Mouse (Mus musculus) heart, postnatal 10 days (tissue): Measurements from ENCODE around the gene Tnfrsf11a. TPM values are rescaled to one million over a fixed set of nuclear protein-coding genes. Genes with fewer than 3 reads are reported as not detected.

Experiments
- DNase-seq, 2 experiments: peaks; one replicate each; pipeline ENCODE4 v3.0.0; 2021
- intact Hi-C: fragments of 180-260 bp; cut with DNase I; formaldehyde crosslinking; loops from one replicate; pipeline ENCODE4 v1.15.1; 2025
- total RNA-seq, 2 experiments: library from RNA; stranded (reverse); gene quantifications; 2 replicates each; pipeline ENCODE4 v1.2.3; 2021

Tnfrsf11a gene
- total RNA-seq, 2 experiments from 2014 or later = 1.9 to 2.1 TPM

DNA sequence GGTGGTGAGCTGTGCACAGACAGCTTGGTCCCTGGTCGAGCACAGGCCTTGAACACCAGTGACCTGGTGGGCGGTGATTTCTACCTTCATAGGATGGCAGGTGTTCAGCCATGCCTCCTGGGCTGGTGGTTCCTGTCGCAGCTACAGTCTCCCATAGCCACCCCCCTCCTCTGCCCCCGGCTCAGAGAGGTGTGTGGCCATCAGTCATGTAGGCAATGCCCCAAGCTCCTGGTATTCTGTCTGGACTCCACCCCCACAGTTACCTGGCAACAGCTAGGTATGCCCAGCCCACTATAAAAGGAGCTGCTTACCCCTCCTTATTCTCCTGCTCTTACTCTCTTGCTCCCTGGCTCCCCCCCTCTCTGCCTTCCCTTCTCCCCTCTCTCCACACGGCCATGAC, 105.8 kb downstream of the Tnfrsf11a start:
- intact Hi-C loops = no loop called here
- DNase-seq = no peak

DNA sequence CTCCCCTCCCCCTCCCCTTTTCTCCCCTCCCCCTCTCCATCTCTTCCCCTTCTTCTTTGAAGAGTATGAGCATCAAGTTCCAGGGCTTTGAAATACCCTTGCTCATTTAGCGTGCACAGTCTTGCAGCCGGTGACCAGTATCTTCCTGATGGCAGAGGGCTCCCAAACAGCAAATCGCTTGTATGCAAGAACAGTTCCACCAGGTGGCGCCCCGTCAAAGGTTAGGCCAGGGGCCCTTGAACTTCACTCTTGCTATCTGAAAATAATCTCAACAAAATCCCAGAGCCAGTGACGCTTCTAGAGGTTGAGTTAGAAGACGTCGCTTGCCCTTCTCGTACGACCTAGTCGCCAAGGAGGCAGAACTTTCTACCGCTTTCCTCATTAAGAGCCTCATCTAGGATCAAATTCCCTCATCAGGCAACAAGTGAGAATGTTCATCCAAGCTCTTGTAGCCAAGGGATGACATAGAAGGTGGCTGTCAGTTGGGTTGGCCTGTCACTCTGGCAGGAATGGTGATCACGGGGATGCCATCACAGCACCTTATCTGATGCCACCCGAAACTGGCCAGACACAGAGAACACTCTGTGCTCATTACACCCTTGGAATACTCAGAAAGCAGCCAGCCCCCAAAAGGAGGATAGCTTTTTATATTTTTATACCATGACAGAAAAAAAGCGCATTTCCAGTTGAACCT, 110.7 kb downstream of the Tnfrsf11a start:
- DNase-seq = peak; percentile 86 to 94
- intact Hi-C loops = loop anchor here (1.0 to 5.0 kb wide), 2 partner anchors 146 to 501 kb away; no protein-coding TSS in a partner anchor

DNA sequence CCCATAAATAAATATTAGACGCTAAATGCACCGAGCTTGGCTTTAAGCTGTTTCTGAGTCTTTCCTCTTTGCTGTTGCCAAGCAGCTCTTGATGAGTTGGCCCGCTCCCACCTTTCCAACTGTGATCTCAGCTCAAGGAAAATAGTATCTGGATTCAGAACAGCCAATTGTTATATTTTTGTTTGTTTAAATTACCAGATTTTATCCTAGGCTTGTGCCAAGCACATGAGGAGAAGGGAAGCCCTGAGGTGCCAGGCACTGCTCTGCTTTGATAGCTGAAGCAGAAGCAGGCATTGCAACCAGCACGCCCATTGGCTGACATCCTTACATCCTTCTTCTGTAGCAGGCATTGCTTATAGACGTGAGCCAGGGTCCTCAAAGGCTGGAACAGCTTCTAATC, 114.5 kb downstream of the Tnfrsf11a start:
- intact Hi-C loops = no loop called here
- no peak for DNase-seq

Other genes starting within 250 kb of the Tnfrsf11a start
- 10 to 100 TPM; 24.4 to 25.6 TPM for gene Pign, start 117.0 kb upstream of the Tnfrsf11a start, total RNA-seq
- gene Relch, start 116.9 kb upstream of the Tnfrsf11a start, total RNA-seq = 10 to 100 TPM; 26.1 to 30.4 TPM
- 1 to 10 TPM; 8.8 to 9.1 TPM for gene Zcchc2, start 209.7 kb downstream of the Tnfrsf11a start, total RNA-seq